Mouse (Mus musculus): Measurements from ENCODE around the gene Tbx1. TPM values are rescaled to one million over a fixed set of nuclear protein-coding genes. Genes with fewer than 3 reads are reported as not detected.

The Tbx1 gene
- polyA plus RNA-seq, 1 experiment = not detected

DNA sequence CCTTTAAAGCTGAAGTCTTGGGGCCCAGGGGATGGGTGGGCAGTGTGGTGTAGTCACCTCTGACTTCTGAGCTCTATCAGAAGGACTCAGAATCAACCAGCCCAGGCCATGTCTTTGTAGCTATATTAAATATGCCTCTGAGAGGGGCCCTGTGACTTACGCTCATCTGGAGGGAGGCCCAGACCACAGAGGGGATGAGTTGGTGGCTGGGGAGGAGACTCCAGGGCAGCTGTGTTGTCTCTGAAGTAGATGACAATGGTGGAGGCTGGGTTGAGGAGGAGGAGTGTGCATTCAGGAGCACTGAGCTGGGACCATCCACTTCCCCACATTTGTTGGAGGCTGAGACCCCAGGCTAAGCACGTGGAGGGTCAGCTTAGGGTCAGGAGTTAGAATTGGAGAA is 27.8 kb upstream of the Tbx1 start:
- H3K27me3 ChIP-seq (ENCODE audit: control insufficient read depth) = peaks cover 71% of the 10 kb centered on the region
- TF ChIP-seq GATA1 (IDR thresholded peaks at IDR 0.05; ENCODE audit: low read length) = no peak
- TF ChIP-seq TAL1 (IDR thresholded peaks at IDR 0.05; ENCODE audit: low read length) = no peak
- H3K9me3 ChIP-seq (ENCODE audit: control insufficient read depth, low read length) = peaks cover 6% of the 10 kb centered on the region; the same call in 1 of the 2 replicates
- no peaks in the 10 kb centered on the region for H3K36me3 ChIP-seq (ENCODE audit: control insufficient read depth)
- H3K4me1 ChIP-seq (ENCODE audit: control insufficient read depth) = peaks cover 11% of the 10 kb centered on the region
- H3K4me3 ChIP-seq (replicated peaks) = no peak overlapping the region

DNA sequence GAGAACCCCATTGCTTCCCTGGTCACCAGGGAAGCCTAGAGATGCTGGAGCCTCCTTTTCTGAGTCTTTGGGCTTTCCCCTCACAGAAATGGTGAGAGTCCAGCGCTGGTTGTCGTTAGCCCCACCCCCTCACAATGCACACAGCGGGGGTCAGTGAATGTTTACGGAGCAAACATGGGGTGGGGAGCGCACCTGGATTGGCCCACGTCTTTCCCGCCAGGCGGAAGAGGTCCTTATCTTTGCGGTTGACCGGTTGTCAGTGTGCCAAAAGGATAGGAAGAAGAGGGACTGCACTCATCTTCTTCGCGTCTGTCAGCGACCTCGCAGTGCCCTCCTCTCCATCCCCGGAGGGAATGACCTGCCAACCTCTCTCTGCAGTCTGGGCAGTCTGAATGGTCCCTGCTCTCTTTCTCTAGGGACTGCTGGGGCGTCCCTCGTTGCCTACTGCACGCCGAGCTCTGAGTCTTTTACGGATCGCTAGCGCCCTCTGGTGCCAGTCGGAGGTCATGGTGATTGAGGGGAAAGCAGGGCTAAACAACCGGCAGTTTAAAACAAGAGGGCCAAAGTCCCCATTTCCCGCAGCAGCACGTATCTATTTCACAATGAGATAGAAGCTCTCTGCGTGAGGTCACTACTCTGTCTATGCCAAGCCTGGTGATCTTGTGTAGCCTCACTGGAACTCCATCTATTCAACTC is 27.0 kb upstream of the Tbx1 start:
- Histone ChIP-seq H3K4me1 (ENCODE audit: control insufficient read depth) (peaks cover 11% of the 10 kb centered on the region), H3K36me3 (ENCODE audit: control insufficient read depth) (no peaks in the 10 kb centered on the region), H3K9me3 (ENCODE audit: control insufficient read depth, low read length) (peaks cover 6% of the 10 kb centered on the region; the same call in 1 of the 2 replicates), H3K27me3 (ENCODE audit: control insufficient read depth) (peaks cover 65% of the 10 kb centered on the region), H3K4me3 (replicated peaks) (peak overlapping the region; percentile 33)
- TF ChIP-seq TAL1 (IDR thresholded peaks at IDR 0.05; ENCODE audit: low read length) = no peak
- no peak for TF ChIP-seq GATA1 (IDR thresholded peaks at IDR 0.05; ENCODE audit: low read length)

- TF ChIP-seq GATA1 (IDR thresholded peaks at IDR 0.05; ENCODE audit: low read length) (no peak), TAL1 (IDR thresholded peaks at IDR 0.05; ENCODE audit: low read length) (no peak)
- Histone ChIP-seq H3K36me3 (ENCODE audit: control insufficient read depth) (no peaks in the 10 kb centered on the region), H3K4me3 (replicated peaks) (no peak overlapping the region), H3K9me3 (ENCODE audit: control insufficient read depth, low read length) (no peaks in the 10 kb centered on the region), H3K4me1 (ENCODE audit: control insufficient read depth) (peaks cover 6% of the 10 kb centered on the region), H3K27me3 (ENCODE audit: control insufficient read depth) (peaks cover 39% of the 10 kb centered on the region)
These were observed 22.8 kb upstream of the Tbx1 start for GRCm38 (mm10) chr16:18613301-18613700.

GRCm38 (mm10) chr16:18611752-18612151 is 21.3 kb upstream of the Tbx1 start:
- no peak for TF ChIP-seq TAL1 (IDR thresholded peaks at IDR 0.05; ENCODE audit: low read length)
- no peak for TF ChIP-seq GATA1 (IDR thresholded peaks at IDR 0.05; ENCODE audit: low read length)
- Histone ChIP-seq H3K36me3 (ENCODE audit: control insufficient read depth) (no peaks in the 10 kb centered on the region), H3K4me3 (replicated peaks) (no peak overlapping the region), H3K4me1 (ENCODE audit: control insufficient read depth) (no peaks in the 10 kb centered on the region), H3K27me3 (ENCODE audit: control insufficient read depth) (peaks cover 35% of the 10 kb centered on the region), H3K9me3 (ENCODE audit: control insufficient read depth, low read length) (no peaks in the 10 kb centered on the region)

DNA sequence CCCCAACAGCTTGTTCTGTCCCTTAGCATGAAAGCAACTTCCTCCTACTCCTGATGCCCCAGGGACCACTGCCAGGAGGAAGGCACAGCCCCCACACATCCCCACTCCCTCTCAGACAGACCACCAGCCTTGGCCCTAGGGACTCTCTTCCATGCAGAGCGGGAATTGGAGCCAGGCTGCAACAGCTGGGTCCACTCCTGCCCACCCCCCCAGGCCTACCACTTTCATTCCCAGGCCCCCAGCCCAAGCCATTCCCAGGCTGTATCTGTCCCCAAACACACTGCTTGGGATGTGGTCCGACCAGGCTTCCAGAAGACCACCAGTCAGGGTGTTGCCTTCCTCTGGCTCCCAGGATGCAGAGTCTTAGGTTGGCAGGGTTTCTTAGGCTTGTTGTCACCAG is 18.6 kb upstream of the Tbx1 start:
- Histone ChIP-seq H3K27me3 (ENCODE audit: control insufficient read depth) (peaks cover 30% of the 10 kb centered on the region), H3K36me3 (ENCODE audit: control insufficient read depth) (no peaks in the 10 kb centered on the region), H3K4me3 (replicated peaks) (no peak overlapping the region), H3K4me1 (ENCODE audit: control insufficient read depth) (no peaks in the 10 kb centered on the region), H3K9me3 (ENCODE audit: control insufficient read depth, low read length) (no peaks in the 10 kb centered on the region)
- no peak for TF ChIP-seq TAL1 (IDR thresholded peaks at IDR 0.05; ENCODE audit: low read length)
- no peak for TF ChIP-seq GATA1 (IDR thresholded peaks at IDR 0.05; ENCODE audit: low read length)

GRCm38 (mm10) chr16:18608226-18608625 is 17.8 kb upstream of the Tbx1 start:
- peaks cover 30% of the 10 kb centered on the region for H3K27me3 ChIP-seq (ENCODE audit: control insufficient read depth)
- TF ChIP-seq TAL1 (IDR thresholded peaks at IDR 0.05; ENCODE audit: low read length) (no peak), GATA1 (IDR thresholded peaks at IDR 0.05; ENCODE audit: low read length) (no peak)
- no peaks in the 10 kb centered on the region for H3K9me3 ChIP-seq (ENCODE audit: control insufficient read depth, low read length)
- no peak overlapping the region for H3K4me3 ChIP-seq (replicated peaks)
- no peaks in the 10 kb centered on the region for H3K36me3 ChIP-seq (ENCODE audit: control insufficient read depth)
- no peaks in the 10 kb centered on the region for H3K4me1 ChIP-seq (ENCODE audit: control insufficient read depth)

DNA sequence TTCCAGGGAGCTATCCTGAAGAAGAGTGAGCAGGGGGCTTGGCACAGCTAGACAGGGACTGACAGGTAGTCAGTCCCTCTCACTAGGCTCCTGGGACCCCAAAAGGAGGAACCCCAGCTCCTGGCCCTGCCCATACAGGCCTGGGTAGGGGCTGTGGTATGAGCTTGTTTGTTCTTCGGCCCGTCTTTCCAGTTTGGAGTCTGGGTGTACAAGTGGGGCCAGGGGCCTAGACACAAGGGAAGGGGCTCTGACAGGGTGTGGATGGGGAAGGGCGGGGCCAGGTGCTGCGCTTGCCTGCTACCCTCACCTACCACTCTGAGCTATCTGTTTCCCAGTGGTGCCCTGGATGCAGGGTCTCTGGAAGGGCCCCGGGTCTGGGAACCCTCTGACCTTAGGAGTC is 15.2 kb upstream of the Tbx1 start:
- no peaks in the 10 kb centered on the region for H3K36me3 ChIP-seq (ENCODE audit: control insufficient read depth)
- H3K4me3 ChIP-seq (replicated peaks) = no peak overlapping the region
- TF ChIP-seq GATA1 (IDR thresholded peaks at IDR 0.05; ENCODE audit: low read length) (no peak), TAL1 (IDR thresholded peaks at IDR 0.05; ENCODE audit: low read length) (no peak)
- peaks cover 27% of the 10 kb centered on the region for H3K27me3 ChIP-seq (ENCODE audit: control insufficient read depth)
- no peaks in the 10 kb centered on the region for H3K4me1 ChIP-seq (ENCODE audit: control insufficient read depth)
- H3K9me3 ChIP-seq (ENCODE audit: control insufficient read depth, low read length) = no peaks in the 10 kb centered on the region

DNA sequence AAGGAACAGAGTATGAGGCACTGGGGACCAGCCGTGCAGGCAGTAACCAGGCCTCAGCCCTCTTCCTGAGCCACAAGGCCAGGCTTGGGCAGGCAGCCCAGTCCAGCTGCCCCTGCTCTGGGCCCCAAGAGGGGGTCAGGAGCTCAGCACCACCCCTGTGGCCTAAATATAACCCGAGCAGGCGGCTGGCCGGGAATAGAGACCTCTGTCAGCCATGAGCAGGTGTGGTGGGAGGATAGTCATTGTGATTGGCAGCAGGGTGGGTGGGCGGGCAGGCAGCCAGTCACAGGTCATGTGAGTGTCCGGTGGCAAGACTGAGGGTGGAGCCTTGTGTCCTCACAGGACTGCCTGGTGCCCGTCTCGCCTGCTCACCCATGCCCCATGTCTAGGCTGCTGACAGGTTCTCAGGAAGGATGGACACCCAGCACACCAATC is 13.8 kb upstream of the Tbx1 start:
- peaks cover 20% of the 10 kb centered on the region for H3K27me3 ChIP-seq (ENCODE audit: control insufficient read depth)
- no peaks in the 10 kb centered on the region for H3K4me1 ChIP-seq (ENCODE audit: control insufficient read depth)
- TF ChIP-seq GATA1 (IDR thresholded peaks at IDR 0.05; ENCODE audit: low read length) (no peak), TAL1 (IDR thresholded peaks at IDR 0.05; ENCODE audit: low read length) (no peak)
- H3K4me3 ChIP-seq (replicated peaks) = no peak overlapping the region
- H3K9me3 ChIP-seq (ENCODE audit: control insufficient read depth, low read length) = no peaks in the 10 kb centered on the region
- H3K36me3 ChIP-seq (ENCODE audit: control insufficient read depth) = no peaks in the 10 kb centered on the region

DNA sequence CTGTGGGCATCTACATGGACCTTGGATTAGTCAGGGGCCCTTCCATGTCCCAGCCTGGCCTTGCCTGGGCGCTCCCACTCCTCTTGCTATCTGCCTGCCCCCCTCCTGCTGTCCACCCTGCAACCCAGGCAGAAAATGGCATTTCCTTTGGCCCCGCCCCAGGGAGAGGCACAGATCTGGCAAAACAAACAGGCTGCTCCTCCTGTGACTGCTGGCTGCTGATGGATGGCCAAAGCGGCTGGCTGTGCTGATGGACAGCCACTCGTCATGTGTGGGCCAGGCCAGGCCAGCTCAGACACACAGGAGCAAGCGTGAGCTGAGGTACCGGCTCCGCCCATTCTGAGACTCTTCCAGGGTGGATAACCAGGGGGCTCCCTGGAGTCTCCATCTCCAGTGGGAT is 11.0 kb upstream of the Tbx1 start:
- Histone ChIP-seq H3K36me3 (ENCODE audit: control insufficient read depth) (no peaks in the 10 kb centered on the region), H3K27me3 (ENCODE audit: control insufficient read depth) (peaks cover 8% of the 10 kb centered on the region), H3K4me3 (replicated peaks) (no peak overlapping the region), H3K9me3 (ENCODE audit: control insufficient read depth, low read length) (no peaks in the 10 kb centered on the region), H3K4me1 (ENCODE audit: control insufficient read depth) (no peaks in the 10 kb centered on the region)
- TF ChIP-seq GATA1 (IDR thresholded peaks at IDR 0.05; ENCODE audit: low read length) (no peak), TAL1 (IDR thresholded peaks at IDR 0.05; ENCODE audit: low read length) (no peak)

DNA sequence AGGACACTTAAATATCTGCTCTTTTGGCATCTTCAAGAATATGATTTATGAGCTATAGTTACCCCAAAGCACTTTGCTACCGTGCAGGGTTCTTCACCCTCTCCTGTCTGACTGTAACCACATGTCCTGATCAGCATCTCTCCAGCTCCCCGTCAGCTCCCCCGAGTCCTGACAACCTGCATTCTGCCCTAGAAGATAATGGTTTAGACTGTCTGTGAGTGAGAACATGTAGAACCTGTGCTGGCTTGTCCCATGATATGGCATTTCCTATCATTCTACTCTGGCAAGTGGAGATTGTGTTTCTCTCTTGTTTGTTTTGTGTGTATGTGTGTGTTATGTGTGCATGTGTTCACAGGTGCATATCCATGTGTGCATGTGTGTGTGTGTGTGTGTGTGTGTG is 7.5 kb upstream of the Tbx1 start:
- no peaks in the 10 kb centered on the region for H3K9me3 ChIP-seq (ENCODE audit: control insufficient read depth, low read length)
- H3K27me3 ChIP-seq (ENCODE audit: control insufficient read depth) = peaks cover 28% of the 10 kb centered on the region
- no peak overlapping the region for H3K4me3 ChIP-seq (replicated peaks)
- no peaks in the 10 kb centered on the region for H3K4me1 ChIP-seq (ENCODE audit: control insufficient read depth)
- H3K36me3 ChIP-seq (ENCODE audit: control insufficient read depth) = no peaks in the 10 kb centered on the region
- TF ChIP-seq GATA1 (IDR thresholded peaks at IDR 0.05; ENCODE audit: low read length) = no peak
- TF ChIP-seq TAL1 (IDR thresholded peaks at IDR 0.05; ENCODE audit: low read length) = no peak
